Mouse (Mus musculus) embryonic stem cell, embryonic (primary cell): ENCODE measurements around the gene Telo2.

ENCODE experiments used
- CTCF ChIA-PET, 4 experiments: fragments of 300-600 bp in 2 of 4; fragments of 350-600 bp in 2 of 4; sonication (Branson Sonifier 250); formaldehyde crosslinking; loops; one replicate each; lab custom pipeline; 2022; ENCODE audit warnings: inconsistent platforms in 2 of 4; lab: Charles Lee
- POLR2A ChIA-PET, 4 experiments: fragments of 300-600 bp in 2 of 4; fragments of 350-600 bp in 2 of 4; sonication (Branson Sonifier 250); formaldehyde crosslinking; loops; one replicate each; lab custom pipeline; 2022; ENCODE audit warnings: antibody characterized with exemption in 4 of 4, inconsistent platforms in 1 of 4; lab: Charles Lee

The Telo2 gene

DNA sequence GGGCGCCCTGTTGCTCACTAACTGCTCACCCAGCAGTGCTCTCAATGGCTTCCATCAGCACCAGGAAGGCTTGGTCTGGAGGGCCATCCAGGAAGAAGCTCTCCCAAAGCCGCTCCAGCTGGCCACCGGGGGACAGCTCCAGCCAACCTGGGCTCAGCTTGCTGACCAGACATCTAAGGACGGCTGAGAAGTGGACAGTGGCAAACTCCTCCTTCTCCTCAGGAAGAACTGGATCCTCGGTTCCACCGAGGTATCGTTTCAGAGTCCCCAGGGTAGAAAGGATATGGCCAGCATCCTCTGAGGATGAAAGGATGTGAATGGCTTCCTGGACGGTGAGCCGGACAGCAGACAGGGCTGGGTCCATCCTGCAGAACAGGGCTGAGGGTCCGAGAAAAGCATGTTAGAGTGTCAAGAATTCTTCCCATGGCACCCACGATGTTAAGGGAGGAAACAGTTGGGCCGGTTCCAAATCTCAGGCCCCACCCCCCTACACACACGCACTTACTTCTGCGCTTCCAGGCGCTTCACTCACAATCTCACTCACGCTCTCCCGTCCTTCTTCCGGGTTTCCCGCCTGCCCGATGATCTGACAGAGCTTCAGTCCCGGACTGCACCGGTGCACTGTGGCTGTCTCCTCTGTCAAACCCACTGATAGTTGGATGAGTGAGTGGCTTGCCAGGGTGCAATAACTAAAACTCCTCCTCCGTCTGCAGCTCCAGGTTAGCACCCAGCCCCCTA is 690 bp downstream of the Telo2 start:
- POLR2A ChIA-PET, result interaction anchor here in 3 of 4 experiments (0.6 to 3.1 kb wide), 7 partner anchors 9 to 456 kb away, joined by 3 to 11 read pairs (median 3); partner anchors contain the start of genes BC003965 (in 2 of the 3), Sox8 (in 1 of the 3) and Ube2i (in 1 of the 3)

GRCm38 (mm10) chr17:25112423-25112810 is 3.4 kb downstream of the Telo2 start:
- ChIA-PET POLR2A (interaction anchor here in 3 of 4 experiments (0.5 to 2.5 kb wide), 6 partner anchors 10 to 73 kb away, joined by 3 to 6 read pairs (median 4); no protein-coding TSS in a partner anchor), CTCF (interaction anchor here in 1 of 4 experiments (0.6 kb wide), 1 partner anchor 29 kb away, joined by 4 read pairs; no protein-coding TSS in a partner anchor)

More for the DNA sequence above, 690 bp downstream of the Telo2 start:
- CTCF ChIA-PET, result interaction anchor here in 1 of 4 experiments (0.6 kb wide), 1 partner anchor 220 kb away, joined by 3 read pairs; the partner anchor contains the start of genes Eme2 and Mrps34

GRCm38 (mm10) chr17:25111739-25112422 is 3.9 kb downstream of the Telo2 start:
- ChIA-PET CTCF (interaction anchor here in 1 of 4 experiments (0.6 kb wide), 1 partner anchor 29 kb away, joined by 4 read pairs; no protein-coding TSS in a partner anchor), POLR2A (interaction anchor here in 3 of 4 experiments (0.5 to 2.5 kb wide), 7 partner anchors 9 to 445 kb away, joined by 3 to 6 read pairs (median 3); no protein-coding TSS in a partner anchor)

DNA sequence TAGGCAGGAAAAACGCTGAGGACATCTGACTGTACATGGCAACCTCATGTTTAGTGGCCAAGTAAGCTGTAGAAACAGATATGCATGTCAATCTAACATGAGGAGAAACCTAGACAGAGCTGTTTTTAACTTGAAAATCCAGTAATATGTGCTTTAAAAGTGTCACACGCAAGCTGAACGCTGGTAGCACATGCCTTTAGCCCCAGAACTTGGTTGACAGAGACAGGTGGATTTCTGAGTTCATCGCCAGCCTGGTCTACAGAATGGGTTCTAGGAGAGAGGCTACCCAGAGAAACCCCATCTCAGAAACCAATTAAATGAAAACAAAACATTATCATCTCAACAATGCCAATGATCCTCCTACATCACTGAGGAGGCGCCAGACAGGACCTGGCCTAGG is 4.5 kb downstream of the Telo2 start:
- CTCF ChIA-PET, result no interaction called here
- POLR2A ChIA-PET, result interaction anchor here in 2 of 4 experiments (1.2 to 1.5 kb wide), 2 partner anchors 10 to 160 kb away, joined by 3 to 4 read pairs; no protein-coding TSS in a partner anchor

DNA sequence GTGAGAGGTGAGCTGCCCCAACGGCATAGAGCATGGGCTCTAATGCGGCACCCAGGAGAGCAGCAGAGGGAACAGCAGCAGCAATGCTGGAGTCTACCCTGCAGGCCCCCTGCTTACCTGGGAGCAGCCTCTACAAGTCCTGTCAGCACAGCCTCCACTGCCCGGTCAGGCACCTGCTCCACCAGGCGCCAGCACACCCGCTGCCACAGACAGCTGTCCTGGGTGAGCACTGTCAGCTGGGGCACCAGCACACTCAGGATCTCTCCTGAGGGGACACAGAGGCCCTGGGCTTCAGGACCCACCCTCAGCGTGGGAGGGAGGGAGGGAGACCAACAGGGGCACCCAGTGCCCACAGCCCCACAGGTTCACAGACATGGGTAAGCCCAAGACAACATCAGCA is 5.2 kb downstream of the Telo2 start:
- CTCF ChIA-PET, result interaction anchor here in 2 of 4 experiments (0.8 to 1.1 kb wide), 2 partner anchors 13 to 365 kb away, joined by 4 to 6 read pairs; no protein-coding TSS in a partner anchor
- POLR2A ChIA-PET, result interaction anchor here in 2 of 4 experiments (1.2 to 1.5 kb wide), 2 partner anchors 9 to 160 kb away, joined by 3 to 4 read pairs; no protein-coding TSS in a partner anchor

DNA sequence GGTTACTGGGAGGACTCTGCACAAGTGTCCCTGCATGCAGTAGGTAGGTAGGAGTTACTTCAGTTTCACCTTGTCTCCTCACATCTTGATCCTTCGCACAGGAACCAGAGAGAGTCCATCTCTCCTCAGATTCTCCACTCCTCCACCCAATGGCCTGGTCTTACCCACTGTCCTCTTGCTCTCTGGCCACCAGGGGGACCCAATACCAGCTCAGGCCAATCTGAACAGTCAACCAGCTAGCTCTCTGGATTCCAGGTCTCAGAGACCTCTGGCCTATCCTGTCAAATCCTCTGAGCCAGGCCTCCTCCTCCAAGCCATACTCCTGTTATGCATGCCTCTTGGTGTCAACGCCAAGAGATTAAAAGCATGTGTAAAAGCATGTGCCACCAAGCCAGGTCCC is 6.2 kb downstream of the Telo2 start:
- ChIA-PET CTCF (interaction anchor here (0.5 to 1.1 kb wide), 8 partner anchors 9 to 364 kb away, joined by 3 to 6 read pairs (median 4); partner anchors contain the start of genes Cramp1l (in 1 of the 4) and Tmem204 (in 1 of the 4)), POLR2A (interaction anchor here in 2 of 4 experiments (0.6 to 1.3 kb wide), 4 partner anchors 17 to 223 kb away, joined by 3 read pairs; partner anchors contain the start of gene Spsb3 (in 1 of the 2))

DNA sequence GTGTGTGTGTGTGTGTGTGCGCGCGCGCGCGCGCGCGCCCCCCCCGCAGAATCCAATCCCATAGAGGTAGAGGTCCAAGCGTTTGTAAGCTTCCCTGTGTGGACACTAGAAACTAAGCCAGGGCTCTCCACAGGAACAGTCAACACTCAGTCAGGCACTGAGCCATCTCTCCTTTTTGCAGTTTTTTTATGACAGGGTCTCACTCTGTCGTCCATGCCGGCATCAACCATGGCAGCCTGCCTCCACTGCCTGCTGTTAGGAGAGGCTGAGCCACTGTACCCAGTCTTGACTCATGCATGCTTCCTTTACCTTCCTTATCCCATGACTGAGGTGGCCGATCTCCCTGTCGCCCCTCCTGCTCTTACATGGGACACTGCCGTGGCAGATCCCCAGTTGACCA is 8.0 kb downstream of the Telo2 start:
- POLR2A ChIA-PET, result interaction anchor here in 1 of 4 experiments (0.6 to 2.5 kb wide), 4 partner anchors 11 to 36 kb away, joined by 3 to 15 read pairs (median 3); no protein-coding TSS in a partner anchor

DNA sequence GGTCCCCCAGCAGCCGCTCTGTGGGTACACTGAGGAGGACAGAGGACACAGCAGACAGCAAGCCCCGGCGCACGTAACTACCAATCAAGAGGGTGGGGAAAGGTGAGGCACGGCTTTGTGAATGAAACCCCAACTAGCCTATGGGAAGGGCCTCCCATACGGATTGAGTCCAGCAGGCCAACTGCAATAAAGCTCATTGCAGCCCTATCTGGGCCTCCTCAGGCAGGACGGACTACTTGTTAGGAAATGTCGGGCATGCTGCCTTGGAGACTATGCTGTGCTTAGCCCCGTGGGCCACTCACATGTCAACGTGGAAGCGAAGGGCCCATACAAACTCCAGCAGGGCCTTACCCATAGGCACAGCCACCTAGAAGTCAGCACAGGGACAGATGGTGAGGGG is 14.4 kb downstream of the Telo2 start:
- ChIA-PET CTCF (interaction anchor here in 1 of 4 experiments (0.6 kb wide), 1 partner anchor 466 kb away, joined by 3 read pairs; no protein-coding TSS in a partner anchor), POLR2A (interaction anchor here in 2 of 4 experiments (1.0 to 2.6 kb wide), 3 partner anchors 9 to 172 kb away, joined by 4 to 8 read pairs (median 4); no protein-coding TSS in a partner anchor)

More for the DNA sequence above, 8.0 kb downstream of the Telo2 start:
- CTCF ChIA-PET, result interaction anchor here in 2 of 4 experiments (0.7 to 1.1 kb wide), 2 partner anchors 9 to 27 kb away, joined by 3 read pairs; no protein-coding TSS in a partner anchor

GRCm38 (mm10) chr17:25100052-25100451 is 15.7 kb downstream of the Telo2 start:
- ChIA-PET CTCF (interaction anchor here in 1 of 4 experiments (1.4 kb wide), 1 partner anchor 10 kb away, joined by 6 read pairs; no protein-coding TSS in a partner anchor), POLR2A (interaction anchor here in 3 of 4 experiments (0.5 to 1.0 kb wide), 3 partner anchors 9 to 63 kb away, joined by 3 to 6 read pairs (median 3); no protein-coding TSS in a partner anchor)

DNA sequence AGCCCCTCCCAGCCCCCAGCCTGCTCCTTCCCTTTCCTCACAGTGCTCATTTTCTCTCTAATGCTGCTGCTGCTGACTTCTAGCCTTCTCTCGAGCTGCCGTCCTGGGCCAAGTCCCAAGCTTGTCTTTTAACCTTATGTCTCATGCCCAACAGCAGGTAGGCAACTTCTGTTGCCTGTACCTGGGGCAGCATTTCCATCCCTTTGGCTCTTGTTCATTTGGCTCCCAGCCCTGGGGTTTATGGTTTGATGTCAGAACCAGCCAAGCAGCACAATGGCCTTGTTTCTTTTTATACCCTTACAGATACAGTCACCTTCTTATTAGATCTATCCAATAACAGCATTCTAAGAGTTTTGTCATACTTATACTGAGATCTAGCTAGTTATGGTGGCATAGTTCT is 19.5 kb downstream of the Telo2 start:
- ChIA-PET CTCF (no interaction called here), POLR2A (interaction anchor here in 2 of 4 experiments (0.6 to 3.9 kb wide), 7 partner anchors 11 to 683 kb away, joined by 3 to 15 read pairs (median 3); no protein-coding TSS in a partner anchor)

DNA sequence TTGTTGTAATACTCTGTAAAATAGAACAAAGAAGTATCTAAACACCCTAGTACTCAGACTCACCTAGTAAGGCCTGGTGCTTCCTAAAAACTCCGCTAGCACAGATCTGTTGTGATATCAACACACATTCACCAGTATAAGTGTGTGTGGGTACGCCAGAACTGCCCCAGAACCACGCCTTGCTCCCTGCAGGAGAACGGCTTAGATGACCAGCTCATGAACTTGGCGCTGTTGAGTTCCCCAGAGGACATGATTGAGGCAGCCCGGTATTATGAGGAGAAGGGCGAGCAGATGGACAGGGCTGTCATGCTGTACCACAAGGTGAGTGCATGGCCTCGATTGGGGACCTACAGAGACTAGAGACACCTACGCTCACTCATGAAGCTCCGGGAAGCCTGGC is 25.3 kb downstream of the Telo2 start:
- POLR2A ChIA-PET, result interaction anchor here in 1 of 4 experiments (1.1 kb wide), 1 partner anchor 9 kb away, joined by 3 read pairs; no protein-coding TSS in a partner anchor
- CTCF ChIA-PET, result no interaction called here

- ChIA-PET CTCF (no interaction called here), POLR2A (interaction anchor here in 1 of 4 experiments (1.1 kb wide), 1 partner anchor 87 kb away, joined by 3 read pairs; no protein-coding TSS in a partner anchor)
These were observed 26.6 kb downstream of the Telo2 start for GRCm38 (mm10) chr17:25089158-25089557.

DNA sequence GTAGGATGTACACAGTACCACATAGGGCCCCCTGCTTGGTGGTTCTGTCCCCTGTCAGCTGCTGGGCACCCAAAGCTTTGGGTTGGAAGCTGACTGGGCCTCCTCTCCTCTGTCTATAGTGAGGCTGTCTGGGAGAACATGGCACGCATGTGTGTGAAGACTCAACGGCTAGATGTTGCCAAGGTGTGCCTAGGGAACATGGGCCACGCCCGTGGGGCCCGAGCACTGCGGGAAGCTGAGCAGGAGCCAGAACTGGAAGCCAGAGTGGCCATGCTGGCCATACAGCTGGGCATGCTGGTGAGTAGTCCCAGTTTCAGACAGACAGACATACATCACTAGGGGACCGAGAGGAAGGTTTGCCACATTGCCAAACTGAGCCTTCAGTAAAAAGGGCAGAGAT is 29.0 kb downstream of the Telo2 start:
- ChIA-PET CTCF (no interaction called here), POLR2A (interaction anchor here in 1 of 4 experiments (0.6 kb wide), 1 partner anchor 187 kb away, joined by 3 read pairs; no protein-coding TSS in a partner anchor)

DNA sequence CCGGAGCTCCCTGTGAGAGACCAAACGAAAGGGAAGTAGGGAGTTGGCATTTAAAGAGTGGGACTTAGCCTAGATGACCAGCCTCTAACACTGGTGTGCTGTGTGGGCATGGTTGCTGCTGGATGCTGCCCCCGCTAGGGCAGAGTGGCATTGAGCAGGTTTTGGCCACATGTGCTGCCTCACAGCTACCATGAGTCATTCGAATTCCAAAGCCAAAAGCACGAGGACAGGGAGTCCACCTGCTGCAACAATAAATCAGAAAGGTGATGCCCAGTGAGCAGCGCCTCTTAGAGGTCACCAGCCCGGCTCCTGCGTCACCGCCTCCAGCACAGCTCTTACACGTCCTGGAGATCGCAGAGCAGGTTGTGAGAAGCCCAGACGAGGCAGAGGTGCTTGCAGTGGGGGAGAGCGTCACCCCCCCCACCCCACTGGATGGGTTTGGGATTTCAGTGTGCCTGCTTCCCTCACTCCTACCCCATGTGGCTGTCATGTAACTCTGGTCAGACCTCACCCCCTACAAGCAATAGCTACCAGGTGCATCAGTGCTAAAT is 30.9 kb downstream of the Telo2 start:
- ChIA-PET CTCF (interaction anchor here in 2 of 4 experiments (0.6 to 0.7 kb wide), 2 partner anchors 259 to 483 kb away, joined by 3 read pairs; no protein-coding TSS in a partner anchor), POLR2A (interaction anchor here in 2 of 4 experiments (0.8 to 1.5 kb wide), 4 partner anchors 10 to 235 kb away, joined by 3 to 4 read pairs (median 3); partner anchors contain the start of genes Cramp1l (in 1 of the 2), Fahd1 (in 1 of the 2) and Ift140 (in 1 of the 2))

DNA sequence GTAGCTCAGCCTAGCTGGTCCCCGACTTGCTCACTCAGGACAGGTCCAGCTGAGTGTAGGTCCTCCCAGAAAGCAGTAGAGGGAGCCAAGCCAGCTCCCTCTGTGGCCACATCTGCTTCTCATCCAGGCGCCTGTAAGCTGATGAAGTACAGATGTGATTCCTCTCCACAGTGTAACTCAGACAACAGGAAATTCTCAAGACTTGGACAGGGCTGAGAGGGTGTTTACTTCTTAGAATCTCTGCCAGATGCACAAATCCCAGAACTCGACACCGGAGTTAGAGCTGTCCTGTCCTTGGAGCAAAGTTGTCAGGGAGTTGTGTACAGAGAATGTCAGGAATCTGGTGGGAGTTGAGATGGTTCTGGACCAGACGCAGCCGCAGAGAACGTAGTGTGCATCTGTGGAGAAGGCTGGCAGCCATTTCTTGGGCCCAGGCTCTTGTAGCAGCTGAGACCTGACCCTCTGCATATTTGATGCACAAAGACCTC is 32.3 kb downstream of the Telo2 start, which contains the start of gene Tmem204:
TSS of gene Tmem204 (minus strand) at position 148 of the 488 bp plus-strand sequence.
- ChIA-PET CTCF (interaction anchor here in 3 of 4 experiments (0.5 to 1.6 kb wide), 13 partner anchors 18 to 974 kb away, joined by 3 to 4 read pairs (median 3); partner anchors contain the start of genes Cramp1l (in 1 of the 3) and Ift140 (in 1 of the 3)), POLR2A (interaction anchor here in 2 of 4 experiments (0.5 to 1.5 kb wide), 7 partner anchors 9 to 233 kb away, joined by 3 to 5 read pairs (median 3); partner anchors contain the start of gene Fahd1 (in 1 of the 2))

GRCm38 (mm10) chr17:25082887-25083286 is 32.9 kb downstream of the Telo2 start:
- ChIA-PET POLR2A (interaction anchor here in 2 of 4 experiments (0.5 to 1.5 kb wide), 7 partner anchors 8 to 232 kb away, joined by 3 to 5 read pairs (median 3); partner anchors contain the start of gene Fahd1 (in 1 of the 2)), CTCF (interaction anchor here in 3 of 4 experiments (0.5 to 1.6 kb wide), 12 partner anchors 17 to 973 kb away, joined by 3 to 4 read pairs (median 3); partner anchors contain the start of genes Cramp1l (in 1 of the 3) and Ift140 (in 1 of the 3))
